Mouse (Mus musculus): ENCODE measurements around the gene Rnf212b.
A peak's percentile ranks its signal among the peaks of the same experiment; 100 is the strongest.

Gene Rnf212b

GRCm38 (mm10) chr14:54874165-54874564 lies 60.2 kb downstream of the Rnf212b start:
- no peak for DNase-seq (ENCODE audit: low spot score)

- no peak for DNase-seq (ENCODE audit: low spot score)
Observed at GRCm38 (mm10) chr14:54875844-54876538, 62.0 kb downstream of the Rnf212b start.

- peak; percentile 84 for DNase-seq (ENCODE audit: low spot score)
Observed at GRCm38 (mm10) chr14:54876539-54877047, 62.7 kb downstream of the Rnf212b start.

- DNase-seq (ENCODE audit: low spot score): peak; percentile 66
Observed at GRCm38 (mm10) chr14:54877048-54877715, 63.2 kb downstream of the Rnf212b start, which contains the start of gene Ppp1r3e. Gene Ppp1r3e, minus strand, starts transcription at chr14:54877550.

- peak; percentile 73 for DNase-seq (ENCODE audit: low spot score)
Observed at GRCm38 (mm10) chr14:54883154-54884021, 69.4 kb downstream of the Rnf212b start, which contains the start of the genes Bcl2l2 and Gm20521. Gene Bcl2l2, plus strand, starts transcription at chr14:54883377. Gene Gm20521, plus strand, starts transcription at chr14:54883441.

GRCm38 (mm10) chr14:54884022-54884712 lies 70.2 kb downstream of the Rnf212b start:
- DNase-seq (ENCODE audit: low spot score): no peak

GRCm38 (mm10) chr14:54885309-54885708 lies 71.4 kb downstream of the Rnf212b start:
- DNase-seq (ENCODE audit: low spot score): no peak

- DNase-seq (ENCODE audit: low spot score): no peak
Observed at GRCm38 (mm10) chr14:54892200-54892599, 78.3 kb downstream of the Rnf212b start, which contains the start of gene Pabpn1. Gene Pabpn1, plus strand, starts transcription at chr14:54892500.

GRCm38 (mm10) chr14:54893651-54894181 lies 79.8 kb downstream of the Rnf212b start:
- peak; percentile 91 for DNase-seq (ENCODE audit: low spot score)

GRCm38 (mm10) chr14:54894296-54895151 lies 80.6 kb downstream of the Rnf212b start:
- DNase-seq (ENCODE audit: low spot score): peak; percentile 63

GRCm38 (mm10) chr14:54897445-54897844 lies 83.5 kb downstream of the Rnf212b start:
- no peak for DNase-seq (ENCODE audit: low spot score)

- DNase-seq (ENCODE audit: low spot score): peak; percentile 51
Observed at GRCm38 (mm10) chr14:54900383-54900782, 86.4 kb downstream of the Rnf212b start.

- no peak for DNase-seq (ENCODE audit: low spot score)
Observed at GRCm38 (mm10) chr14:54903641-54904040, 89.7 kb downstream of the Rnf212b start.
